Mouse (Mus musculus) right cerebral cortex, adult 2 months (tissue): ENCODE data around the gene Map7d1.

Source experiments
- DNase-seq, 2 experiments: peaks; one replicate each; pipeline ENCODE4 v3.0.0; 2021 to 2022; ENCODE audit warnings: low spot score in 2 of 2

The Map7d1 gene

DNA sequence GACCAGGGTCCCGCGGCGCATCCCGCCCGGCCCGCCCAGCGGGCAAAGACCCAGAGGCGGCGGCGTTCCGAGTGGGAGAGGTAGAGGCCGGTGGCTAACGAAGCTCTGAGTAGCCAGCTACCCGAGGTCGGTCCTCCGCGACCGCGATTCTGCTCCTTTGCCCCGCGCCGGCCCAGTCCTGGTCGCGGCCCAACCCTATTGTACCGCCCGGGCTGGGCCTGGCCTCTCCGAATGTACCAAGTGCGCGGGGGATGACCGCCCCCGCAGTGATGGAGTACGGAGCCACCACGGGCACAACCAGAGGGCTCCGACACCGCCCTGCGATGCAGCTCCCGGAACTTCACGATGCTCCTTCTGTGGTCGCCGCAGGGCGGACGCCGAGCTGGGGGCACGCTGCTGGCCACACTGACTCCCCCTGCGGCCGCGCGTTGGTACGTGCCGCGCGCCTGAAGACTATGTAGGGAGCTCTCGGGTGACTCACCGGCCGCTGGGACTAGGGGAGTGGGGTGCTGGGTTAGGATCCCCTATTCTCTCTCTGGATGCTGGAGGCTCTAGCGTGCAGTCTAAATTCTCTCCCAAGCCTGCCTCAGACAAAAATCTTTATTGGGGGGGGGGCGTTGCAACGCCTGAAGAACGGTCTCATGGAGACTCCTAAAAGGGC, at the start of gene Map7d1:
TSS of gene Map7d1 (minus strand) at position 213 of the 661 bp plus-strand sequence.
- peak; percentile 86 to 90 for DNase-seq

GRCm38 (mm10) chr4:126305428-126305827, 49.3 kb upstream of the Map7d1 start:
- DNase-seq: no peak

GRCm38 (mm10) chr4:126303877-126304276, 47.7 kb upstream of the Map7d1 start:
- DNase-seq: no peak

DNA sequence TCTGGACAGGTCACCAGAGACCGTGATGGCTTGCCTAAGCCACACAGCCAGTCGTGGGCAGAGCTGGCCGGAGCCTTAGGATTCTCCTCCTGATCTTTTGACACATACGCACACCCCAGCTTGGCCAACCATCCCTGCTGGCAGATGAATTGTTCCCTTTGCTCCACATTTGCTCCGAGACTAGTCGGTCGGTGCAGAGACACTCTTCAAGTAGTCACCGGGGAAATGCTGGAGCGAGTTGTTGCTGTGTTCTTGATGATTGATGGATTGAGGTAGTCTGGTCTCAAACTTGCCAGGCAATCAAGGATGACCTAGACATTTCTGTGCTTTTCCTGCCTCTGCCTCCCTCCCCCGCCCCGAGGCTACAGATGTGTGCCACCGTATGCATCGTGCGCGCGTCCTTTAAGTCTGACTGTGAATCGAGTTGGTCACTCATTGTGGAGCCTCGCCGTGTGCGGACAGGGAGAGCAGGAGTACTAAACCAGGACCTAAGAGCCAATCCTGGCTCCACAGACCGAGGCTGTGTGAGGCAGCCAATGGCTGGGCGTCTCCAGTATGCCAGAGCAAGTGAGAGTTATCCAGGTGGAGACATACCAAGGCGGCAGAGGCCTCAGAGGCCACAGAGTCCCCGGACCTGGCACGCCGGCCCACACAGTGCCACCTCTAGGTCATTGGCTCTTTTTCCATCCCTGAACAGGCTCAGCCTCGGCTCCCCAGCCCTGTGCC, 45.6 kb upstream of the Map7d1 start:
- DNase-seq: no peak

- DNase-seq: no peak
These were observed 44.9 kb upstream of the Map7d1 start for GRCm38 (mm10) chr4:126300916-126301583.

GRCm38 (mm10) chr4:126296617-126297101, 40.5 kb upstream of the Map7d1 start:
- DNase-seq: peak; percentile 41

GRCm38 (mm10) chr4:126295937-126296336, 39.8 kb upstream of the Map7d1 start:
- DNase-seq: no peak

- DNase-seq: no peak
These were observed 39.0 kb upstream of the Map7d1 start for GRCm38 (mm10) chr4:126295152-126295551.

DNA sequence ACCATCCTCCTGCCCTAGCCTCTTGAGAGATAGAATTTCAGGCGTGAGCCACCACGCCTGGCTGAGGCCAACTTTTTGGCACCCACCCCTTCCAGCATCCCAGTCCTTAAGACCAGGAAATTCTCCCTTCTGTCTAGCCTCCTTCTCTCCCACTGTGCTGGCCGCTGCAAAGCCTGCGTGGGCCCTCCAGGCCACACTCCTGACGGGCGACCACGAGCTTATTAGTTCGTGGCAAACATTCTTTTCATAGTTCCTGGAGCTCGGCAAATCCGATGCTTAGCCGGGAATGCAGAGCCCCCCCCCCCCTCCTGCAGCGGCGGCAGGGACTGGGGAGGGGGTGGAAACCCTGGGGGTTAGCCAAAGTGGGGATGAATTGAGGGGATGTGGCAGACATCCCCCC, 35.1 kb upstream of the Map7d1 start:
- DNase-seq: no peak

DNA sequence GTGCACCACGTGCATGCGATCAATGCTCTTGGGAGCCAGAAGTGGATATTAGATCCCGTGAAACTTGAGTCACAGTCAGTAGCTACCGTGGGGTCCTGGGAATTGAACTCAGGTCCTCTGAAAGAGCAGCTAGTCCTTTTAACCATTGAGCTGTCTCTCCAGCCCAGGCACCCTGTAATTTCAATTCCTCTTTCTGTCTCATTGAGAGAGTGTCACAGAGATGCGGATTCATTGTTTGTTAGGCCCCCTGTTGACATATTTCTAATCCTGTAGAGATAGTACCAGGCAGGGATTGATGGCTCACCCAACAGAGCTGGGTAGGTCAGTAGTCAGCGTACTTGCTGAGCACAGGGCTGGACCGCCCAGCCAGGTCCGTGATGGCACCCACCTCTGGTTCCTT, 34.2 kb upstream of the Map7d1 start:
- DNase-seq: no peak

DNA sequence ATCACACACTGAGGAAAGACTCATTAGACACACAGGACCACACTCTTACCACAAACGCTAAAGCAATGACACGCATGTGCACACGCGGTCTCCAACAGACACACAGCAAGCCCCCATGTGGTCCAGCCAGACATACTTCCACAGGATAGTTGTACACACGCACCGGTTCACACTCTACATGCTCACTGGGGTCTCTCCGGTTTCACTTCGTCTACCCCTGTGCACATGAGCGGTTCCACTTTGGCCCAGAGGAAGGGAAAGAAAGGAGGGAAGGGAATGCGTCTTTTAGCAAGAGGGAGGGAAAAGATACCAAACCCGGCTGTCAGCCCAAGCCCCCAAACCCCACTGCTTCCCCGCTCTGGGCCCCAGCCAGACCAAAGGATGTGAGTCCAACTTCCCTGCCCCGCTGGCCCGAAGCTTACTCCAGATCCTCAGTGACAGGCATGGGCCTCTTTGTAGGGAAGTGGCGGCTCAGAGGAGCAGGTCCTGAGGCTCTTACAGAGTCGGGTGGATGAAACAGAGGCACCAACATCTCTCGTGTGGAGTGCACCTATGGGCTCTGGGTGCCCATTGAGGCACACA, 32.0 kb upstream of the Map7d1 start:
- no peak for DNase-seq

GRCm38 (mm10) chr4:126287302-126287995, 31.3 kb upstream of the Map7d1 start:
- DNase-seq: no peak

DNA sequence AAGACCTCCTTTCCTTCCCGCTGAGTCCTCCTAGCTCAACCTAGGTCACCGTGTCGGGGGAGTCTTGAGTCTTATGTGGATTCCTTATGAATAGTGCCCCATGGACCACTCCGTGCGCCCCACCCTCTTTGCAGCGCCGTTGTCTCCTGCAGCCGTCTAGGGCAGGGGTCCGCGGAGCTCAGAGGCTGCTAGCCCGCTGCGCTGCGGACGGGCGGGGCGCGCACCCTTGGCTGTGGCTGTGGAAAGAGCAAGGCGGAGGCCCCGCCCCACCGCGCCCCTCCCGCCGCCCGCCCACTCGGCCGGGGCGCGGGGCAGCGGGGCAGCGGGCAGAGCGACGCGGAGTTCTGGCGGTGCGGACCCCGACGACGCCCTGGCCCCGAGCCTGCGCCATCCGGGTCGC, 30.3 kb upstream of the Map7d1 start, which contains the start of gene Col8a2:
TSS of gene Col8a2 (plus strand) at position 302 of the 400 bp plus-strand sequence.
- no peak for DNase-seq

DNA sequence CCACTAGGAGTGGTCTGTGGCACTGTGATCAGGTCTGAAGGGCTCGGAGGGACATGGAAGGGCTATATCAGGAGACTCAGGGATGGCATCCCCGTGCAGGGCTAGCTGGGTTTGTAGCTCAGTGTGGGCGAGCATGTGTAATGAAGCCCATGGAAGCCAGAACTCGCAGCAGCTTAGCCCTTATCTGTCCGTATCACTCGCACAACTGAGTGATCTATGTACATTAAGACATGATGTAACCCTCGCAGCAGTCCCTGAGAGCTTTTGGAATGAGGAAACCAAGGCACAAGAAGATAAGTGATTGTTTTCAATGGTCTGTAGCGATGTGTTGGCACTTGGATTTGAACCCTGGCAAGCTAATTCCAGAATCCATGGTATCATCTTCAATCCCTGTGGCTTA, 27.4 kb upstream of the Map7d1 start:
- no peak for DNase-seq

DNA sequence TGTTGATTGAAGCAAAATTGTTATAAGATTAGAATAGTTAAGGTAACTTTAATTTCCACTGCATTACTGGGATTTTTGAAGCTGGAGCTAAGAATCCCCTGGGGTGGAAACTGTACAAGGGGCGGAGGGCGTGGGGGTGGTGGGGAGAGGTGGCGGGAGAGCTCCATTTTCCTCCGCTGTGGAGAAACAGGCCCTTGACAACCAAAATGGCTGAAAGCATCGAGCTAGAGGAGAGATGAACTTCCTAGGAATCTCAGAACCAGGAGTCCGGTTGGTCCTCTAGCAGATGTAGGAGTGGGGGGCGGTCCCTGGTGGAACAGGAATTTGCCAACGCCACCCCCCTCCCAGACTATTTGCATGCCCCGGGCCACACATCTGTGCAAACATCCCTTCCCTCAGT, 25.6 kb upstream of the Map7d1 start:
- no peak for DNase-seq

DNA sequence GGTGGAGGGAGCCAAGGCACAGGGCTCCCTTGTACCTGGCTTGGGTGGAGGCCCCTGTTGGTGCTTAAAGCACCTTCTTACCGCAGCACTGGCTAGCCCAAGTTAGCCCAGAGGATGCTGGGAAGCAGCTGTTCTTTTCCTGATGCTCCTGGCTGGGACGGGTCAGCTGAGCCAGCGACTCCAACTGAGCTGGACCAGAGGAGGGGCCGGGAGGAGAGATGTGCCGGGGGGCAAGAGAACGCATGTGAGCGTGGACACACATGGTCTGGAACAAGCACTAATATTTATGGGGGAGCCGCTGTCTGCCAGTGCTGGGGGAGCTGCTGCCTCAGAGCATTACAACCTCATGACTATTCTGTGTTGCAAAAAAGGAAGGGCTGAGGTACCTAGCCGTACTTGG, 22.8 kb upstream of the Map7d1 start:
- DNase-seq: no peak

GRCm38 (mm10) chr4:126278565-126278915, 22.4 kb upstream of the Map7d1 start:
- no peak for DNase-seq

GRCm38 (mm10) chr4:126277906-126278564, 21.9 kb upstream of the Map7d1 start:
- peak; percentile 29 to 33 for DNase-seq

DNA sequence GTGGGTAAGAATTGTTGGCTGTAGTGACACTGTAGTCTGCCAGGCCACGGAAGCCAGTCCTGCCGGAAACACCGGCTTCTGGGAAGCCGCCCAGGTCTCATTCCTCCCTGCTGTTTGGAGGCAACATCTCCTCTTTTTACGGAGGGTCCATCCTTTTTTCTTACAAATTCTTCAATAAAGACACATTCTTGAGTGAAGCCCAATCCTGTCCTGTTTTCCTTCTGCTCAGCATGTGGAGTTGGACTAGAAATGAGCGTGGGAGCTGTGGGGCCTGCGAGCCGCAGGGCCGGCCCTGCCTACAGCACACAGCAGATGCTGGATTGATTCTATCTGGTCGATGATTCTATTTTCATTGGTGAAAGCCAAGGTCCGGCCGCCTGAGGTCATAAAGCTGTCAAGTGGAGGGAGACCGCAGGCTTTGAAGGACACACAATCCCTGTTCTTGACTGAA, 19.6 kb upstream of the Map7d1 start:
- DNase-seq: no peak

DNA sequence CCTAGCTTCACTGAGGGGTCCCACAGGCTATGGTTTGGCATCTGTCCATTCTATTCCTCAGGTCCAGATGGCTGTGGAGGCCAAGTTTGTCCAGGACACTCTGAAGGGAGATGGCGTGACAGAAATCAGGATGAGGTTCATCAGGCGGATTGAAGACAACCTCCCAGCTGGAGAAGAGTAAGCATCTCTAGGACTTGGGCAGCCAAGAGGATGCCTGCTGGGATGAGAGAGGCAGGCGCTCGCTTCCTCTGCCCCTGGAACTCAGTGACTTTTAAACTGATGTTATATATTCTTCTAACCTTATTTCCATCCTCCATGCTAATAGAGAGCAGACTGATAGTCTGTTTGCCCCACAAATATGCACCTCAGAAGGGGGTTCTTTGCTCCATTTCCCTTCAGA, 18.9 kb upstream of the Map7d1 start:
- no peak for DNase-seq

DNA sequence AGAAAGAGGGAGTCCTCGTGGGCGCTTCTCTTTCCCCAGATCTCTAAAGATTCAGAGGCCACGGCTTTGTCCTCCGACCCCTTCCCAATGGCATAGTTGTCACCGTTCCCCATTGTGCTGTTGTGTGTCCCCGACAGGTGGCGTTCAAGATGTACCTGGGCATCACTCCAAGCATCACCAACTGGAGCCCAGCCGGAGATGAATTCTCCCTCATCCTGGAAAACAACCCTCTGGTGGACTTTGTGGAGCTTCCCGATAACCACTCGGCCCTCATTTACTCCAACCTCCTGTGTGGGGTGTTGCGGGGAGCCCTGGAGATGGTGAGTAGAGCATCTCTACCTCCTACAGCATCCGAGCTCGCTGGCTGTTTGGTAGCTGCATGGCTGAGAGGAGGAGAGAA, 17.6 kb upstream of the Map7d1 start:
- no peak for DNase-seq
